Mouse (Mus musculus) heart, adult 2 months (tissue): Measurements from ENCODE around the gene Fancg. TPM values are rescaled to one million over a fixed set of nuclear protein-coding genes. Genes with fewer than 3 reads are reported as not detected.

Source experiments
- DNase-seq, 2 experiments: peaks; one replicate each; pipeline ENCODE4 v3.0.0; 2021
- H3K27ac ChIP-seq: fragments of 200-600 bp; 2 replicates; pipeline ENCODE4 v1.8.1; 2022
- H3K27me3 ChIP-seq: fragments of 200-500 bp; 2 replicates; pipeline ENCODE4 v1.6.1; 2012; ENCODE audit warnings: mild to moderate bottlenecking, low read length, inconsistent platforms, mixed read lengths; ENCODE audit not compliant: control insufficient read depth, insufficient read depth
- H3K36me3 ChIP-seq: fragments of 200-500 bp; 2 replicates; pipeline ENCODE4 v1.6.1; 2012; ENCODE audit warnings: low read length, inconsistent platforms; ENCODE audit not compliant: control insufficient read depth, insufficient read depth
- H3K4me1 ChIP-seq: fragments of 200-500 bp; 2 replicates; pipeline ENCODE4 v1.6.1; 2011; ENCODE audit warnings: low read length; ENCODE audit not compliant: control insufficient read depth, insufficient read depth
- H3K4me3 ChIP-seq: fragments of 200-600 bp; 2 replicates; pipeline ENCODE4 v1.8.1; 2022
- H3K79me2 ChIP-seq: fragments of 200-500 bp; replicated peaks from 2 replicates; pipeline ENCODE4 v1.6.1; 2012; ENCODE audit warnings: mild to moderate bottlenecking, inconsistent platforms, low read length, moderate library complexity, mixed read lengths; ENCODE audit not compliant: control insufficient read depth, insufficient read depth
- H3K9ac ChIP-seq: fragments of 200-500 bp; 2 replicates; pipeline ENCODE4 v1.6.1; 2012; ENCODE audit warnings: low read depth, mild to moderate bottlenecking, control low read depth, inconsistent platforms, low read length, mixed read lengths
- CTCF ChIP-seq: fragments of 200-600 bp; IDR thresholded peaks from 2 replicates; pipeline ENCODE4 v1.8.1; 2022; ENCODE audit warnings: antibody characterized with exemption, mild to moderate bottlenecking, moderate library complexity
- EP300 ChIP-seq: fragments of 200-500 bp; IDR thresholded peaks from 2 replicates; pipeline ENCODE4 v1.6.1; 2011; ENCODE audit warnings: low read depth, low read length, control low read depth; ENCODE audit not compliant: insufficient read depth
- POLR2A ChIP-seq: fragments of 200-500 bp; IDR thresholded peaks from 2 replicates; pipeline ENCODE4 v1.6.1; 2011; ENCODE audit warnings: mild to moderate bottlenecking, low read depth, low read length, control low read depth; ENCODE audit not compliant: insufficient read depth
- WGBS: fragments of 180-500 bp; shearing (Covaris S2); methylation state at CpG from one replicate; pipeline ENCODE4 v1.1.7; 2018; 5-methylcytosine and 5-hydroxymethylcytosine counted together
- intact Hi-C: fragments of 180-260 bp; cut with DNase I; formaldehyde crosslinking; loops from one replicate; pipeline ENCODE4 v1.15.1; 2025
- polyA plus RNA-seq: library from polyadenylated mRNA; depleted of rRNA; stranded (reverse); fragments of >200 nt; gene quantifications from 2 replicates; pipeline ENCODE4 v1.2.3, GENCODE M21; 2012
- total RNA-seq, 2 experiments: library from RNA; stranded (reverse); gene quantifications; 2 replicates each; pipeline ENCODE4 v1.2.3; 2021

Fancg gene
- total and polyA plus RNA-seq, 3 experiments, result 2.8 to 3.9 (median 3.2) TPM

GRCm38 (mm10) chr4:42957979-42958378 is 52.3 kb downstream of the Fancg start:
- WGBS, result 63% methylated on average over 8 of the region's 8 CpGs
- TF ChIP-seq EP300, result no peak
- no peak for TF ChIP-seq CTCF
- no peak for TF ChIP-seq POLR2A
- no peaks in the 10 kb centered on the region for H3K79me2 ChIP-seq
- intact Hi-C loops, result no loop called here
- DNase-seq, result no peak
- H3K4me3 ChIP-seq, result no peak overlapping the region
- no peak overlapping the region; the same call in 1 of the 2 replicates for H3K27ac ChIP-seq
- peak overlapping the region; percentile 3; the same call in 1 of the 2 replicates for H3K9ac ChIP-seq
- H3K4me1 ChIP-seq, result peaks cover 4% of the 10 kb centered on the region
- no peaks in the 10 kb centered on the region for H3K36me3 ChIP-seq
- no peaks in the 10 kb centered on the region for H3K27me3 ChIP-seq

GRCm38 (mm10) chr4:42957306-42957705 is 53.0 kb downstream of the Fancg start:
- Histone ChIP-seq H3K4me3 (no peak overlapping the region), H3K4me1 (peaks cover 5% of the 10 kb centered on the region), H3K27ac (no peak overlapping the region; the same call in 1 of the 2 replicates), H3K27me3 (no peaks in the 10 kb centered on the region), H3K36me3 (no peaks in the 10 kb centered on the region), H3K79me2 (no peaks in the 10 kb centered on the region), H3K9ac (no peak overlapping the region)
- TF ChIP-seq POLR2A, result no peak
- TF ChIP-seq CTCF, result no peak
- TF ChIP-seq EP300, result no peak
- no peak for DNase-seq
- 79% methylated on average over 11 of the region's 11 CpGs for WGBS
- intact Hi-C loops, result no loop called here

- Histone ChIP-seq H3K4me1 (peaks cover 6% of the 10 kb centered on the region), H3K27me3 (no peaks in the 10 kb centered on the region), H3K36me3 (no peaks in the 10 kb centered on the region), H3K79me2 (no peaks in the 10 kb centered on the region), H3K27ac (no peak overlapping the region), H3K9ac (no peak overlapping the region), H3K4me3 (no peak overlapping the region)
- WGBS, result 93% methylated on average over 17 of the region's 17 CpGs
- no peak for TF ChIP-seq CTCF
- no peak for TF ChIP-seq POLR2A
- no peak for TF ChIP-seq EP300
- intact Hi-C loops, result no loop called here
- DNase-seq, result no peak
Observed at GRCm38 (mm10) chr4:42956581-42956980, 53.7 kb downstream of the Fancg start.

- DNase-seq, result no peak
- Histone ChIP-seq H3K9ac (no peak overlapping the region), H3K27ac (peak overlapping the region; percentile 99), H3K79me2 (no peaks in the 10 kb centered on the region), H3K27me3 (no peaks in the 10 kb centered on the region), H3K4me1 (peaks cover 7% of the 10 kb centered on the region), H3K36me3 (no peaks in the 10 kb centered on the region), H3K4me3 (peak overlapping the region; percentile 6; the same call in 1 of the 2 replicates)
- 76% methylated on average over 3 of the region's 3 CpGs for WGBS
- intact Hi-C loops, result no loop called here
- TF ChIP-seq CTCF (peak; percentile 22; the same call in 1 of the 2 replicates), POLR2A (no peak), EP300 (no peak)
Observed at GRCm38 (mm10) chr4:42955200-42955599, 55.1 kb downstream of the Fancg start.

GRCm38 (mm10) chr4:42954297-42954696 is 56.0 kb downstream of the Fancg start:
- peak overlapping the region; percentile 30 for H3K4me3 ChIP-seq
- H3K27me3 ChIP-seq, result no peaks in the 10 kb centered on the region
- intact Hi-C loops, result no loop called here
- DNase-seq, result peak; percentile 77 to 86
- H3K36me3 ChIP-seq, result no peaks in the 10 kb centered on the region
- WGBS, result 14% methylated on average over 10 of the region's 10 CpGs
- H3K79me2 ChIP-seq, result no peaks in the 10 kb centered on the region
- peak overlapping the region; percentile 99 for H3K27ac ChIP-seq
- peak overlapping the region; percentile 68 for H3K9ac ChIP-seq
- peak; percentile 52 for TF ChIP-seq EP300
- no peak for TF ChIP-seq POLR2A
- TF ChIP-seq CTCF, result peak; percentile 93
- H3K4me1 ChIP-seq, result peaks cover 5% of the 10 kb centered on the region

- Histone ChIP-seq H3K4me1 (peaks cover 7% of the 10 kb centered on the region), H3K36me3 (no peaks in the 10 kb centered on the region), H3K9ac (peak overlapping the region; percentile 72), H3K27ac (peak overlapping the region; percentile 99), H3K79me2 (no peaks in the 10 kb centered on the region), H3K27me3 (no peaks in the 10 kb centered on the region), H3K4me3 (peak overlapping the region; percentile 32)
- intact Hi-C loops, result no loop called here
- WGBS, result 32% methylated on average over 10 of the region's 10 CpGs
- DNase-seq, result peak; percentile 70 to 86
- peak; percentile 87 for TF ChIP-seq POLR2A
- TF ChIP-seq EP300, result peak; percentile 55
- TF ChIP-seq CTCF, result no peak
Observed at GRCm38 (mm10) chr4:42953435-42954094, 56.7 kb downstream of the Fancg start.
